Mouse (Mus musculus) megakaryocyte, embryonic 14.5 days (primary cell): ENCODE results near the gene Vmn1r34. TPM values are rescaled to one million over a fixed set of nuclear protein-coding genes. Genes with fewer than 3 reads are reported as not detected.
"Not testable (repeated sequence)": the region's sequence is repeated elsewhere in the genome, so short reads cannot be mapped to it uniquely, and the experiment has no call there.

Experiments used
- H3K27me3 ChIP-seq: replicated peaks from 2 replicates; pipeline ENCODE3; 2012; ENCODE audit warnings: inconsistent platforms
- H3K36me3 ChIP-seq: replicated peaks from 2 replicates; pipeline ENCODE3; 2012; ENCODE audit warnings: low read length, inconsistent platforms, mixed read lengths
- H3K4me1 ChIP-seq: 2 replicates; pipeline ENCODE4 v1.6.1; 2012; ENCODE audit warnings: inconsistent platforms
- H3K4me3 ChIP-seq: replicated peaks from 2 replicates; pipeline ENCODE3; 2012; ENCODE audit warnings: moderate library complexity, mild to moderate bottlenecking, inconsistent platforms
- H3K9me3 ChIP-seq: 2 replicates; pipeline ENCODE4 v1.6.1; 2012; ENCODE audit warnings: inconsistent platforms
- FLI1 ChIP-seq: IDR thresholded peaks from 2 replicates; pipeline ENCODE4 v1.6.1; 2012; ENCODE audit warnings: low read length, inconsistent platforms, mixed read lengths
- GATA1 ChIP-seq: IDR thresholded peaks from 3 replicates; pipeline ENCODE4 v1.6.1; 2012; ENCODE audit warnings: mixed read lengths, low read length, inconsistent platforms, borderline replicate concordance
- polyA plus RNA-seq: library from polyadenylated mRNA; stranded (reverse); fragments of >175 nt; gene quantifications from 2 replicates; pipeline ENCODE4 v1.2.3, GENCODE M21; 2012; ENCODE audit warnings: low replicate concordance; ENCODE audit not compliant: insufficient read depth

Vmn1r34 gene
- polyA plus RNA-seq = not detected in 2 replicates

DNA sequence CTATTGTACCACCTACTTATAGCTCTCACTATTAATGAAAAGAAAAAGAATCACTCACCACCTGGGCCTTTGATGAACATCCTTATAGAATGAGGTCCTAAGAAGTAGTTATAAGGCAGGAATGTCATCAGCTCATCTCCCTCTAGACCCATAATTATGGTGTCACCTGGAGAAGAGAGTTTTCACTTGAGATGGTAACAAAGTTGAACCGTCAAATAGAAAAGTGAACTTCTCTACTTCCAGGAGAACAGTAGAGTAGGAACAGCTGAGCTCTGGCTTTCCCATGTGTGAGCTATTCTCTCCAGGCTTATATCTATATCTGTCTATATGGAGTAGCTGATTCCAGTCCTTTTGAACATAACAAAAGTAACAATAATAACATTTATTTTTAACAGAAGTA, at the start of gene Vmn1r34:
Gene Vmn1r34 (minus strand): TSS at position 101 of the 400 bp plus-strand sequence.
- Histone ChIP-seq H3K4me3 (no peak within 1 kb of the TSS), H3K27me3 (no peaks in the 10 kb centered on the region), H3K36me3 (no peaks in the 10 kb centered on the region), H3K9me3 (no peaks in the 10 kb centered on the region), H3K4me1 (no peaks in the 10 kb centered on the region)
- TF ChIP-seq FLI1 = no peak
- no peak for TF ChIP-seq GATA1

DNA sequence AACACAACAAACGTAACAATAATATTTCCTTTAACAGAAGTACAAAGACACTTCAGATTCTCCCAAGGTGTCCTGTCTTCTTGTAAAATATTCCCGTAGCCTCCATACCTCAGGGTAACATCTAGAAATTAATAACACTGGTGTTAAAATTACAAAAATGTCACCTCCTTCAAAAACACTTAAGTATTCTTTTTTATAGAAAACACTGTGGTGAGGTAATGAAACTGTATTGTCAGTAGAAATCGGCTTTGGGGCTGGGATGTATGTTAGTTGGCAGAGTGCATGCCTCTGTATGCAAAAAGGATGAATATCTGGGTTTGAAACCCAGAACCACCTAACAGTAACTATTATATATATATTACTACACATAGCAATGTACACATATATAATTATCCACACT, 42.1 kb upstream of the Vmn1r34 start, which contains the start of gene Vmn1r35:
Gene Vmn1r35 (minus strand): TSS at position 101 of the 400 bp plus-strand sequence.
- Histone ChIP-seq H3K4me1 (no peaks in the 10 kb centered on the region), H3K4me3 (no peak within 1 kb of the TSS), H3K36me3 (no peaks in the 10 kb centered on the region), H3K27me3 (no peaks in the 10 kb centered on the region), H3K9me3 (no peaks in the 10 kb centered on the region)
- no peak for TF ChIP-seq GATA1

DNA sequence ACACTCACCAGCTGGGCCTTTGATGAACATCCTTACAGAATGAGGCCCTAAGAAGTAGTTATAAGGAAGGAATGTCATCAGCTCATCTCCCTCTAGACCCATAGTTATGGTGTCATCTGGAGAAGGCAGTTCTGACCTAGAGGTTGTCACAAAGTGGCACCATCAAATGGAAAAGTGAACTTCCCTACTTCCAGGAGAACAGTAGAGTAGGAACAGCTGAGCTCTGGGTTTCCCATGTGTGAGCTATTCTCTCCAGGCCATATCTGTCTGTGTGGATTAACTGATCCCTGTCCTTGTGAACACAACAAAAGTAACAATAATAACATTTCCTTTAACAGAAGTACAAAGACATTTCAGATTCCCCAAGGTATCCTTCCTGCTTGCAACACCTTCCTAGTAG, 25.5 kb downstream of the Vmn1r34 start, which contains the start of gene Vmn1r33:
Gene Vmn1r33 (minus strand): TSS at position 101 of the 400 bp plus-strand sequence.
- not testable (repeated sequence) for H3K4me1 ChIP-seq, H3K4me3 ChIP-seq, H3K36me3 ChIP-seq, H3K27me3 ChIP-seq, H3K9me3 ChIP-seq

DNA sequence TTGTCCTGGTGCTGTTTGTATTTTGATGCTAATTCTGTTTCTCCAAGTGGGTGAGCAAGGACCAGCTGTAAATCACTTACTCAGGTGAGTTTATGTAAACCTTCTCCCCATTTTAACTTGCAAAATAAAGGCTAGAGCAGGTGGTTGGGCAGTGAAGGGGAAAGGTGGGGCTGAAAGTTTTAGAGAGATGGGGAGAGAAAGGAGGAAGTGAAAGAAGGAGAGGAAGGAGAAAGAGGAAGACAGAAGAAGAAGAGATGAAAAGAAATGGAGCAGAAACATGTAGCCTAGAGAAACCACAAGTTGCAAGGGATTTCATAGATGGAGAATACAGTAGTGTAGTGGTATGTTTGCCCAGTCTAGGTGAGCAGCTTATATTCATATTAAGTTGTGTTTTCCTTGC, 47.9 kb downstream of the Vmn1r34 start:
- Histone ChIP-seq H3K9me3 (peaks cover 8% of the 10 kb centered on the region), H3K36me3 (no peaks in the 10 kb centered on the region), H3K4me3 (no peak overlapping the region), H3K4me1 (no peaks in the 10 kb centered on the region), H3K27me3 (no peaks in the 10 kb centered on the region)
- TF ChIP-seq FLI1 (no peak), GATA1 (no peak)

Other genes starting within 250 kb of the Vmn1r34 start
- gene Mad2l1, start 108.5 kb downstream of the Vmn1r34 start, polyA plus RNA-seq = 1.1 TPM in 1 of 2 replicates, not detected in the other
- not detected in 2 replicates for gene Vmn1r32, start 83.8 kb downstream of the Vmn1r34 start, polyA plus RNA-seq
- gene Vmn1r33, start 25.6 kb downstream of the Vmn1r34 start, polyA plus RNA-seq = not detected in 2 replicates
- not detected in 2 replicates for gene Vmn1r35, start 42.0 kb upstream of the Vmn1r34 start, polyA plus RNA-seq
- not detected in 2 replicates for gene Vmn1r36, start 75.3 kb upstream of the Vmn1r34 start, polyA plus RNA-seq
- gene Vmn1r37, start 85.5 kb upstream of the Vmn1r34 start, polyA plus RNA-seq = not detected in 2 replicates
- gene Vmn1r38, start 138.7 kb upstream of the Vmn1r34 start, polyA plus RNA-seq = not detected in 2 replicates
- gene Vmn1r39, start 166.7 kb upstream of the Vmn1r34 start, polyA plus RNA-seq = not detected in 2 replicates